Mouse (Mus musculus) spleen, postnatal 14 days (tissue): ENCODE data around the gene Pappa2.

Source experiments
- DNase-seq, 2 experiments: peaks; one replicate each; pipeline ENCODE4 v3.0.0; 2021 to 2022; ENCODE audit warnings: low spot score in 2 of 2

Pappa2 gene

GRCm38 (mm10) chr1:158765842-158766241 lies 214.4 kb downstream of the Pappa2 start:
- DNase-seq = no peak

- no peak for DNase-seq
Measured at GRCm38 (mm10) chr1:158764727-158765126, 215.6 kb downstream of the Pappa2 start.

GRCm38 (mm10) chr1:158764211-158764610 lies 216.1 kb downstream of the Pappa2 start:
- no peak for DNase-seq

GRCm38 (mm10) chr1:158748356-158749096 lies 231.8 kb downstream of the Pappa2 start:
- DNase-seq = no peak

GRCm38 (mm10) chr1:158741449-158741848 lies 238.8 kb downstream of the Pappa2 start:
- DNase-seq = no peak

- DNase-seq = no peak
Measured at GRCm38 (mm10) chr1:158740949-158741348, 239.3 kb downstream of the Pappa2 start.

GRCm38 (mm10) chr1:158740161-158740766 lies 240.0 kb downstream of the Pappa2 start:
- DNase-seq = no peak

DNA sequence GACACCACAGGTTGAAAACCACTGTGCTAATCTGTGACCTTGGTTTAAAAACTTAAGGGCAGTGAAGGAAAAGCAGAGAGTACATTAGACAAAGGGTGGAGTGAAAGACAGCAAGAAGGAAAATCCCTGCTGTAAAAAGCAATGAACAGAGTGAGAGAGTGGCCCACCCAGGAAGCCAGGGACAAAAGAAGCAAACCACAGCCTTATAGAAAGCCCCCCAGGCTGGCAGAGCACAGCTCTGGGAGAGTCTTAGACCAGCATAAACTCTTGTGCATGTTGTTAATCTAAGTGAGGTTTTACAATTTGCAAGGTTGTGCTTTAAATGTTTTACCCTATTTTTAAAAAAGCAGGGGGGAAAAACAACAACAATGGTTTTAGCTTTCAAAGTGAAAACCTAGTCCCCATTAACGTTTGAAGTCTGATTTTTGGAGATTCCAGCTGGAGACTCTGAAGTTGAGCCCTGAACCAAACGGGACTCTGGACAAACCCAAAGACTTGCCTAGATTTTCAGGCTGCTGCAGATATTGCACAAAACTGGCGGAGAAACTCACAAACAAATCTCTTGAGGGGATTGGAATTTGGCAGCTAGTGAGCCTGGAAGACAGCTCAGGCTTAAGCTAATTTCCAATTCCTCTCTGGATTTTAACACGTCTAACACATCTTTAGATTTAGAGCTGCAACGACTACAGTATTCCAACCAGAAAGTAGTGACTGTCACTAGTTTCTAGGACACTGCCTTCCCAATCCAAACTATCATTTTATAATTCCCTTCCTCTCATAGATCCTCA lies 241.0 kb downstream of the Pappa2 start:
- DNase-seq = no peak

- DNase-seq = no peak
Measured at GRCm38 (mm10) chr1:158732868-158733496, 247.3 kb downstream of the Pappa2 start.

DNA sequence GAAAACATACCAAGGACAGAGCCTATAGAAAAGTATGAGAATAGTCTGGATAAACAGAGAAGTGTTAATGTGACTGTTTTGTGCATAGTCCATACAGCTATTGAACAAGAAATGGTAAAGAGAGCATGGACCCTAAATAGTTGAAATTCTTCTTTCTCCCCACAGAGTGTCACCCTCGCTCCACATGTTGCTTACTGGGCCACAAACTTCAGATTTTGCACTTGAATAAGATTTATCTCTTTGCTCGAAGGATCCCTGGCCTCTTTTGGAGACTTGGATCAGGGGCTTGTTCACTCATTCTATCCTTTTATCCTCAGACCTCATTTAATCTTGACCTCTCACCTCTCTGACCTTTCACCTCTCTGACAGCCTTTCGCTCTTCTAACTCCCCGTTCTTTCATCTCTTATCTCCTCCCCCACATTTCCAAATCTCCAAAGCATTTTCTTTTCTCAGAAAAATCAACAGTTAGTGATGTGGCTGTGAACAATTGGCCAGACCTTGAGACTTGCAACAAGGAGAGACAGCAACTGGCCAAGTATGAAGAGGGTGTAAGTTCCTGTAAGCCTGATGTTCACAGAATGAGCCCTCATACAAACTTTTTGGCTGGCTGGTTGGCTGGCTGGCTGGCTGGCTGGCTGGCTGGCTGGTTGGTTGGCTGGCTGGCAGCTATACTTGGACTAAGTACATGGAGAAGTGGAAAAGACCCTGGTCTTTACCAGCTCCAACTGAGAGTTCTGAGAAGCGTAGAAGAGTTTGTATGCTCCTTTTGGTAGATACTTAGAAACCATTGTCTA lies 266.8 kb downstream of the Pappa2 start:
- DNase-seq = no peak

- no peak for DNase-seq
Measured at GRCm38 (mm10) chr1:158701336-158701735, 279.0 kb downstream of the Pappa2 start.

DNA sequence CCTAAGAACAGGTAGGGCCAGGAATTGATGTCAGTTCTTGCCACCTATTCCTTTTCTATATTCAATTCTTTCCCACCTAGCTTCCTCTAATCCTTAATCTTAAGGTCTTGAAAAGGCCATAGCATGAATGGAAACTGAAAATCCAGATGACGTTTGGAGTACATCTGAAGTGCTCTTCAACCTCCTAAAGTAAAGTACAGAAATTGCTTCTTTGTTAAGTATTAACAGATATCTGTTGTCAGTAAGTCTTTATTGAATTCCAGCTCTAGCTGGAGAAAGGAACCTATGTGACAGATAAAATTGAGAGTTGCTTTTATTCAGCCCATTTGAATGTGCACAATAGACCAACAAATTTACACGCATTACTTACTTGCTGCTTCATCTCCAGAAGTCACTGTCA lies 280.1 kb downstream of the Pappa2 start:
- DNase-seq = no peak

DNA sequence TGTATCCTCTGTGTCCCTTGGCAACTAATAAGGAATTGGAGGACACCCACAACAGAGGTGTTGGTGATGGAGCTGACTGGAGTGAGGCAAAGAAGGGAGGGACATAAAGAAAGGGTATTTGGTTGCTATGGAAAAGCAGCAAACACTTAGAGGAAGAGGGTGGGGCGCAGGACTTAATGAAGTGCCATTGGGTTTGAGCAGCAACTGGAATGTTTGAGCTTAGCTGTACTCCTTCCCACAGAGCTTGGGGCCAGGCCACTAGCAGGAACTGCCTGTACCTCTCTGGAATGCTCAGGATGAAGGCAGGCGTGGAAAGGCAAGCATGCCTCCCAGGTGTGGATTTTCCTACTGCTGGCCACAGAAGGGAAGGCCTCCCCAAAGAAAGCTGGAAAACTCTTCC lies 281.0 kb downstream of the Pappa2 start:
- no peak for DNase-seq

DNA sequence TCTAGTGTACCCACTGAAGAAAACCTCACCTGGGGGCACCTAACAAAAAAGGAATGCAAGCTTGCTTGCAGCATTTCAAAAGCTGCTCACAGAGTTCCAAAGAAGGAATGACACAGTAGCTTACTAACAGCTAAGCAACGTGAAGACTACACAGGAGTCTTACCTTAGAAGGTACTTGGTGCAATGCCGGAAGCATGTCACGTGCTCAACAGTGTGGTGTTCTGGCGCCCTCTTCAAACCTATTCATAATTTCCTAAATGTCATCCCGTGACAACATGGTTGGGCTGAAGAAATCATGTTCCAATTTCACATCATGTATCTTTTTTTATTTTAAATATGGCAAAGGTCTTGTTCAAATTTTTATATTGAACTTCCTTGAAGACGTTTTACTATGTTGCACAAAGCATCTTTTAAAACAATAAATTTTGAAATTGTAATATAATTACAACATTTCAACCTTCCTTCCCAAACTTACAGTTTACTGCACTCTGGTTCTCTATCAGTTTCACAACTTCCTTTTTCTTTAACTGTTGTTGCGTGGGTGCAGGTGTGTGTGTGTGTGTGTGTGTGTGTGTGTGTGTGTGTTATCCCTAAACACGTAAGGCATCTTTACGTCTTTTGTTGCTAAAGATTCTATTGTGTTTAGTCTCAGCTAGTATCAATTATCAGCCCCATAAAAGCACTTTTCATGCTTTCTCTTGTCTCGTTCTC lies 282.3 kb downstream of the Pappa2 start:
- no peak for DNase-seq

- no peak for DNase-seq
Measured at GRCm38 (mm10) chr1:158697423-158697822, 282.9 kb downstream of the Pappa2 start.

- no peak for DNase-seq
Measured at GRCm38 (mm10) chr1:158687726-158688125, 292.6 kb downstream of the Pappa2 start.

GRCm38 (mm10) chr1:158669971-158670592 lies 310.2 kb downstream of the Pappa2 start:
- peak in 1 of 2 experiments; percentile 5 for DNase-seq

- DNase-seq = no peak
Measured at GRCm38 (mm10) chr1:158666001-158666400, 314.3 kb downstream of the Pappa2 start.
